Comparison of ENCODE assay signal across 20 mouse cellular contexts in genomic region chr17:47118010-47118409, GRCm38 (mm10).
DNase-seq lines count a peak whose midpoint lies in the region; ATAC-seq and TF ChIP-seq lines count a peak whose summit lies in the region.
"Had no signal": no experiment of that assay in that cellular context is flagged by ENCODE, and none has a peak within 500 bp of the region (broad histone marks: within the 10 kb centered on the region; RNA-seq: fewer than 3 reads in every experiment).

No protein-coding gene starts in this region.

- TF ChIP-seq CTCF in gastrocnemius, adult 2 months (IDR thresholded peaks at IDR 0.05): no peak

- no peaks in the 10 kb centered on the region for H3K9me3 ChIP-seq in midbrain, embryonic 11.5 days (ENCODE audit: control insufficient read depth, low read length)
- no peaks in the 10 kb centered on the region for H3K9me3 ChIP-seq in midbrain, embryonic 10.5 days (replicated peaks)
- no peaks in the 10 kb centered on the region for H3K9me3 ChIP-seq in ES-E14 (ENCODE audit: control insufficient read depth, insufficient read depth, low read depth, low read length)
- H3K9me3 ChIP-seq: embryonic facial prominence, embryonic 10.5 days; embryonic facial prominence, embryonic 12.5 days; forebrain, embryonic 13.5 days; forebrain, embryonic 15.5 days had no signal

- intact Hi-C loops in gastrocnemius, adult 2 months (cut with DNase I): no loop called here

- no peaks in the 10 kb centered on the region for H3K27me3 ChIP-seq in midbrain, embryonic 11.5 days (ENCODE audit: control insufficient read depth, insufficient read depth, low read length)
- no peaks in the 10 kb centered on the region for H3K27me3 ChIP-seq in midbrain, embryonic 10.5 days (ENCODE audit: low read depth, poor library complexity, severe bottlenecking)
- H3K27me3 ChIP-seq: embryonic facial prominence, embryonic 12.5 days; forebrain, embryonic 13.5 days; forebrain, embryonic 15.5 days; Patski had no signal

- H3K9ac ChIP-seq in midbrain, embryonic 11.5 days (ENCODE audit: low read length): no peak overlapping the region
- H3K9ac ChIP-seq in ES-E14 (ENCODE audit: insufficient read depth, low read depth, low read length, poor library complexity, severe bottlenecking): no peak overlapping the region
- H3K9ac ChIP-seq: embryonic facial prominence, embryonic 12.5 days; forebrain, embryonic 13.5 days; forebrain, embryonic 15.5 days; forebrain, postnatal 0 days had no signal

- no peak overlapping the region for H3K4me3 ChIP-seq in midbrain, embryonic 11.5 days (ENCODE audit: low read depth, low read length)
- H3K4me3 ChIP-seq in midbrain, embryonic 10.5 days: no peak overlapping the region
- H3K4me3 ChIP-seq in ES-E14 (ENCODE audit: insufficient read depth in 1 of 2, low read depth in 1 of 2, low read length in 2 of 2, poor library complexity in 1 of 2, severe bottlenecking in 1 of 2): no peak overlapping the region
- no peak overlapping the region for H3K4me3 ChIP-seq in gastrocnemius, adult 2 months
- H3K4me3 ChIP-seq: embryonic facial prominence, embryonic 10.5 days; embryonic facial prominence, embryonic 12.5 days; forebrain, embryonic 13.5 days; forebrain, embryonic 15.5 days had no signal

- H3K4me2 ChIP-seq in midbrain, embryonic 11.5 days: no peak overlapping the region
- H3K4me2 ChIP-seq: embryonic facial prominence, embryonic 12.5 days; forebrain, embryonic 13.5 days; forebrain, embryonic 15.5 days had no signal

- H3K27ac ChIP-seq in midbrain, embryonic 11.5 days (ENCODE audit: low read depth, low read length): no peak overlapping the region
- no peak overlapping the region for H3K27ac ChIP-seq in midbrain, embryonic 10.5 days (replicated peaks)
- H3K27ac ChIP-seq in ES-E14 (ENCODE audit: insufficient read depth, low read depth, low read length, poor library complexity, severe bottlenecking): no peak overlapping the region
- H3K27ac ChIP-seq in gastrocnemius, adult 2 months: no peak overlapping the region
- H3K27ac ChIP-seq: embryonic facial prominence, embryonic 10.5 days; embryonic facial prominence, embryonic 12.5 days; forebrain, embryonic 13.5 days; forebrain, embryonic 15.5 days had no signal

- ATAC-seq in midbrain, embryonic 11.5 days (ENCODE audit: low FRiP score): no peak
- ATAC-seq: forebrain, embryonic 13.5 days; forebrain, embryonic 15.5 days; forebrain, postnatal 0 days; Patski had no signal

- WGBS in midbrain, embryonic 11.5 days: 83% methylated on average over 7 of the region's 7 CpGs
- 83% methylated on average over 7 of the region's 7 CpGs for WGBS in midbrain, embryonic 10.5 days

- H3K36me3 ChIP-seq in midbrain, embryonic 11.5 days (ENCODE audit: control insufficient read depth, insufficient read depth, low read length): no peaks in the 10 kb centered on the region
- no peaks in the 10 kb centered on the region for H3K36me3 ChIP-seq in midbrain, embryonic 10.5 days
- H3K36me3 ChIP-seq in ES-E14 (ENCODE audit: control insufficient read depth, insufficient read depth, low read length, poor library complexity, severe bottlenecking): no peaks in the 10 kb centered on the region
- H3K36me3 ChIP-seq: embryonic facial prominence, embryonic 10.5 days; embryonic facial prominence, embryonic 12.5 days; forebrain, embryonic 15.5 days had no signal

- peak; percentile 33 for DNase-seq in midbrain, embryonic 11.5 days (ENCODE audit: low spot score, missing footprints)
- no peak for DNase-seq in midbrain, embryonic 10.5 days (ENCODE audit: low spot score)
- DNase-seq in ES-E14 (ENCODE audit: low read depth, low spot score) (no peak), ZHBTc4 (ENCODE audit: low read depth, low spot score) (peak; percentile 27)
- no peak for DNase-seq in gastrocnemius, adult 2 months
- no peak for DNase-seq in cerebellum, postnatal 14 days
- DNase-seq: adrenal gland, adult 2 months; adrenal gland, postnatal 10 days; adrenal gland, postnatal 25 days; cerebellum, adult 11 months; cerebellum, adult 18-20 months; cerebellum, adult 8-10 months; cerebellum, adult 9-11 months; cerebellum, postnatal 25 days; forebrain, postnatal 0 days had no signal

- in situ Hi-C loops in ES-E14 (cut with MboI; ENCODE audit: low sequenced_read_pairs in 2 of 2, unreplicated experiment in 2 of 2): no loop called here

- no peaks in the 10 kb centered on the region for H3K4me1 ChIP-seq in midbrain, embryonic 11.5 days (ENCODE audit: control insufficient read depth, insufficient read depth, low read length)
- H3K4me1 ChIP-seq in midbrain, embryonic 10.5 days: no peaks in the 10 kb centered on the region
- peaks cover 1 to 6% of the 10 kb centered on the region in 2 experiments; a peak in 1 of 4 replicates for H3K4me1 ChIP-seq in ES-E14 (ENCODE audit: control insufficient read depth in 2 of 2, insufficient read depth in 2 of 2, low read length in 2 of 2, poor library complexity in 1 of 2)
- H3K4me1 ChIP-seq: embryonic facial prominence, embryonic 10.5 days; embryonic facial prominence, embryonic 12.5 days; forebrain, embryonic 13.5 days; forebrain, embryonic 15.5 days had no signal

TF ChIP-seq in ES-E14, 5 proteins besides CTCF, POLR2A, EP300 and RAD21:
- TF ChIP-seq CHD2 (IDR thresholded peaks at IDR 0.05; ENCODE audit: low read depth, low read length) (no peak), MAFK (IDR thresholded peaks at IDR 0.05; ENCODE audit: insufficient read depth, low read depth, low read length) (peak; percentile 93)

Comparison
In these comparisons a context has a peak if more than half of its experiments do, and no peak if none do; other contexts are left out.
1. DNase-seq: peak in midbrain, embryonic 11.5 days (single experiment) and ZHBTc4 (single experiment); none in midbrain, embryonic 10.5 days (single experiment), ES-E14 (single experiment), gastrocnemius, adult 2 months (single experiment) and cerebellum, postnatal 14 days (0 of 2).